Mouse (Mus musculus): ENCODE measurements around the gene Frat1.

The Frat1 gene

DNA sequence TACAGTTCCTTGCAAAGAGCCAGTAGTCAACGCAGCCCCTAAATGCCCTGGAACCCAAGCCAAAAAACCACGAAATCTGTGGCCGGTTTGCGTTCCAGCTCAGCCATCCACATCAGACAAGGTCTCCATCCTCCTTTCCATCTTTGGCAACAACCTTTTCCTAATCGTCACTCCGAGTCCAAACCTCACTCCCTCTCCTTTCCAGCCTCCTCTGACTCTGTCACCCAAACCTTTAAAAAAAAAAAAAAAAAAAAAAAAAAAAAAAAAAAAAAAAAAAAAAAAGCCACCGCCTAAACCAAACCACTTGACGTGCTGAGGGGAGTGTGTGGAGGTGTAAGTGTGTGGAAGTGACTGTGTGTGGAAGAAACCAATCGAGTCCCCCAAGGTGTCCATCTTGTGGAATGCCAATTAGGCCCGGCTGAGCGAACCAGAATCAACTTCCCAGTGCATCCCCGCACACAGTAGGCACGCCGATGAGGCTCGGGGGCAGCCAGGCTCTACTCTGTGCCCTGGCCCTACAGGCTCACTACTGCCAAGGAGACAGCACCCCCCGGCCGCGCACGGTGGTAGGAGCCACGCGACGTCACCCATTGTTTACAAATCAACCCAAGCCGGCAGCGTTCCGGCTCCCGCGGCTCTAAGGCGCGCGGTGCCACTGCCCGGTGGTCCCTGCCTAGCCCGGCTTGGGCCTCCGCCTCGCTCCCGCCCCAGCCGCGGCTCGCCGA lies at the start of gene Frat1:
Frat1 (plus strand) TSS at position 590 of the 725 bp plus-strand sequence.
- peak; percentile 87 for DNase-seq (ENCODE audit: extremely low read depth, insufficient read length, low spot score)

DNA sequence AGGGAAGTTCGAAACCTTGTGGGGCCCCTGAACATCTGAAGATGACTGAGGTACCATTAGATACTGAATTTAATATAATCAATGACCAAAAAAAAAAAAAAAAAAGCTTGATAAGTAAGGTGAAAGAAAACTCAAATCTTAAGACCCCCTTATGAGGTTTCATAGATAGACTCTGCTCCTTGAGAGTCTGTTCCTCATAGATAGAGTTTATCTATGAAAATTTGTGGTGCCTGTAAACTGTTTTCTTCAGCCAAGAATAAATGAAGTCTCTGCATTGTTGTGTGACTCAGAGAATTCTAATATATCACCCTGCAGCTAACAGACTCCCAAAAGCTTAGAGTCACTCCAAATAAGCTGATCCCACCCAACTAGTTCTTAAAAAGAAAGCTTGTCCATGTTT lies 42.9 kb upstream of the Frat1 start:
- DNase-seq (ENCODE audit: extremely low read depth, insufficient read length, low spot score), result no peak

- no peak for DNase-seq (ENCODE audit: extremely low read depth, insufficient read length, low spot score)
These were observed 40.4 kb upstream of the Frat1 start for GRCm38 (mm10) chr19:41789110-41789961.

GRCm38 (mm10) chr19:41791384-41791783 lies 38.4 kb upstream of the Frat1 start:
- no peak for DNase-seq (ENCODE audit: extremely low read depth, insufficient read length, low spot score)

GRCm38 (mm10) chr19:41792934-41793486 lies 36.8 kb upstream of the Frat1 start:
- DNase-seq (ENCODE audit: extremely low read depth, insufficient read length, low spot score), result no peak

- no peak for DNase-seq (ENCODE audit: extremely low read depth, insufficient read length, low spot score)
These were observed 35.8 kb upstream of the Frat1 start for GRCm38 (mm10) chr19:41794017-41794416.

DNA sequence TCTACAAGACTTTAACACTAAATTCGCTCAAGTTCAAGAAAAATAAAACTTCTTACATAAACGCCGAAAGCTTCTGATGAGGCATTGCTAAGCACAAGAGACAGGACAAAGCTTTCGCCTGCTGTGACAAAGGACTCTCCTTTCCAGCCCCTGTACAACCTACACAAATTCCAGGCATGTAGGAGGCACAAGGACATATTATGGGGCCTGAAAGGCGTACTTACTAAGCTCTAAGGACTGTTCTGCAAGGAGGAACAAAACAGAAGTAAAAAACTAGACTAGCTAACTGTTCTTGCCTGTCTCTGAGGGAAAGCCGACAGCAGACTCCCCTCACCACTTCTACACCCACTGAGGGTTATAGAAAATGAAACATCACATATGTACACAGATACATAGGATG lies 34.9 kb upstream of the Frat1 start:
- no peak for DNase-seq (ENCODE audit: extremely low read depth, insufficient read length, low spot score)

GRCm38 (mm10) chr19:41796148-41796760 lies 33.5 kb upstream of the Frat1 start:
- peak; percentile 40 for DNase-seq (ENCODE audit: extremely low read depth, insufficient read length, low spot score)

GRCm38 (mm10) chr19:41796789-41797327 lies 32.9 kb upstream of the Frat1 start:
- DNase-seq (ENCODE audit: extremely low read depth, insufficient read length, low spot score), result peak; percentile 52

- DNase-seq (ENCODE audit: extremely low read depth, insufficient read length, low spot score), result no peak
These were observed 32.2 kb upstream of the Frat1 start for GRCm38 (mm10) chr19:41797536-41797935.

GRCm38 (mm10) chr19:41800451-41800850 lies 29.3 kb upstream of the Frat1 start:
- DNase-seq (ENCODE audit: extremely low read depth, insufficient read length, low spot score), result no peak

DNA sequence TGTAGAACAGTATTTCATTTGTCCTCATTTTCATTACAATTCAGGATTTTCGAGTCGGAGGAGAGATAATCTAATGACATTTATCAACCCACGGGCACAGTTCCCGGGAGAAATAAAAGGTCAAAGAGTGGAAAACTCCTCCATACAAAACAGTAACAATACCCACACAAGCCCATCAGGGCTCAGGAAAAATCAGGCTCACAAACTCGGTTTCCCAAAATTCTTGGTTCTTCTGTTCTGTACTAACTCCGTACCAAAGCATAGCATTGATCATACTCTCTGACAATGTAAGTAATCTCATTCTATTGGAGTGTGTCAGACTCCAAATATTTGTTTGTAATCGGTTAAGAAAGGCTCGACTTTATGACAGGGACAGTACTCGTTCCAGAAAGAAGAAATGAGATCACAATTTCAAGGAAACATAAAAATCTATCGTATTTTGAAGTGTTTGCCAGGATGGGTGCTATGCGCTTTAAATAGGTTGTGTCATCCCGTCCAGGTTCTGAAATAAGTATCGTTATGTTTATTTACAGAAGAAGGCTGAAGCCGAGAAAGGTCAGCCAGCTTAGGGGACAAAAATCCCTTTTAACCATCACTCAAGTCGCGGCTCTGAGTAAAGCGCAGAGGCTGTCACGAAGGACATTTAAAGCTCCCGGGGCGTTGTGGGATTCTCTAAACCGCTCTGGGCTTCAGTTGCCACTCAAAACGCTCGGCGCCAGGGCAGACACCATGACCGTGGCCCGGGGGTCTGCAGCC lies 28.6 kb upstream of the Frat1 start:
- no peak for DNase-seq (ENCODE audit: extremely low read depth, insufficient read length, low spot score)

- DNase-seq (ENCODE audit: extremely low read depth, insufficient read length, low spot score), result peak; percentile 96
These were observed 27.9 kb upstream of the Frat1 start, which contains the start of gene Arhgap19 for GRCm38 (mm10) chr19:41801742-41802369. TSS of gene Arhgap19 (minus strand) at chr19:41802047.

GRCm38 (mm10) chr19:41803322-41803721 lies 26.4 kb upstream of the Frat1 start:
- DNase-seq (ENCODE audit: extremely low read depth, insufficient read length, low spot score), result no peak

DNA sequence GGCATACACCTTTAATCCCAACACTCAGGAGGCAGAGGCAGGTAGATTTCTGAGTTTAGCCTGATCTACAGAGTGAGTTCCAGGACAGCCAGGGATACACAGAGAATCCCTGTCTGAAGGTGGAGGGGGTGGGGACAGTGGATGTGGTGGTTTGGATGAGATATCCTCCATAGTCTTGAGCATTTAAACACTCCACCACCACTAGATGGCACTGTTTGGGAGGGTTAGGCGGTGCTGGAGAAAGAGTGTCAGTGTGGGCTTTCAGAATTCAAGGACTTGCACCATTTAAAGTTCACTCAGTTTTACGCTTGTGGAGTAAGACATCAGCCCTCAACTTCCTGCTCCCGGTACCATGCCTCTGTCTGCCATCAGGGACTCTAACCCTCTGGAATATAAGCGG lies 23.9 kb upstream of the Frat1 start:
- no peak for DNase-seq (ENCODE audit: extremely low read depth, insufficient read length, low spot score)

GRCm38 (mm10) chr19:41807497-41807896 lies 22.3 kb upstream of the Frat1 start:
- no peak for DNase-seq (ENCODE audit: extremely low read depth, insufficient read length, low spot score)

DNA sequence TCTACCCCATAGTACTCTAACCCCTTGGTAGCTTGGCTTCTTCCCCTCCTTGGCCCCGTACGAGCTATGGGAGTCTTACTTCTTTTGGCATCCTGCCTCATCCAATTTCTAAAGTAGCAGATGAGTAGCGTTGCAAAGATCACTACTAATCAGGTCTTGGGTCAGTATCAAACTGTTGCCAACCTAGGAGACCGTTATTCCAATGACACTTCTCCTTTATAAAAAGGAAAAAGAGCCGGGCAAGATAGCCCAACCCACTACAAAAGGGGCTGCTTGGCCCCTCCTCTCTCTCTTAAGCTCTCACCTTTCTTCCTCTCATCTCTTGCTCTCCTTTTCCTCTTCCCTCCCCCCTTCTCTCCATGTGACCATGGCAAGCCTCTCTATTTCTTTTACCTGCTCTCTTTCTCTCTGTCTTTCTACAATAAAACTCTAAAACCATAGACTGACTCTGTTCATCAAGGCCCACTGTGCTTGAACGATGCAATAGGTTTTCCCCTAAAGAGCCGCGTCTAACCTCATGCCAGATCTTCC lies 21.6 kb upstream of the Frat1 start:
- DNase-seq (ENCODE audit: extremely low read depth, insufficient read length, low spot score), result no peak

DNA sequence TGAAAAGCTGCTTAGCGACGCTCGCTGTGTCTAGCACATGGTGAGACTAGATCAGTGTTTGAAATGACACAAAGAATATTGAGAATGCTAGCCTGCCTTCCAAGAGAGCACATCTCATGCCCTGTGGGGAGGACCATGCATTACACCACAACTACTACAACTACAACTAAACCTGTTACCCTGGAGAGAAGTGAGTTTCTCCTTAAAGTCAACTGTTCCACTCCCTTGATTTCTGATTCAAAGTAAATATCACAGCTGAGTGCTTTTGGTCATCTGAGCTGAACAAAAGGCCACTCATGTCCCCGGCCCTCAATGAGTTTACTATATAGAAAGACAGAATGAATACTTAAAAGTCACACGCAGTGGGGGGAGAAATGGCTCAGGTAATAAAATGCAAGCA lies 19.7 kb upstream of the Frat1 start:
- no peak for DNase-seq (ENCODE audit: extremely low read depth, insufficient read length, low spot score)

GRCm38 (mm10) chr19:41812525-41812924 lies 17.2 kb upstream of the Frat1 start:
- no peak for DNase-seq (ENCODE audit: extremely low read depth, insufficient read length, low spot score)
